Mouse (Mus musculus) heart, embryonic 16.5 days (tissue): ENCODE measurements around the gene Spire2. TPM values are rescaled to one million over a fixed set of nuclear protein-coding genes. Genes with fewer than 3 reads are reported as not detected.

Experiments used
- ATAC-seq: fragments of 200-750 bp; cut with Nextera tagmentation; replicated peaks from 2 replicates; pipeline ENCODE4 v1.8.0; 2017; ENCODE audit warnings: moderate number of reproducible peaks; ENCODE audit not compliant: insufficient read depth, low FRiP score; ENCODE audit errors: extremely low read depth
- H3K27ac ChIP-seq: fragments of 300-500 bp; sonication (generic); 2 replicates; pipeline ENCODE4 v1.5.1; 2014; ENCODE audit warnings: mild to moderate bottlenecking, low read length, control low read depth, moderate library complexity
- H3K27me3 ChIP-seq: fragments of 300-500 bp; sonication (generic); 2 replicates; pipeline ENCODE4 v1.6.1; 2014; ENCODE audit warnings: low read length, mixed read lengths; ENCODE audit not compliant: control insufficient read depth, insufficient read depth
- H3K36me3 ChIP-seq: fragments of 300-500 bp; sonication (generic); 2 replicates; pipeline ENCODE4 v1.6.1; 2014; ENCODE audit not compliant: control insufficient read depth, insufficient read depth
- H3K4me1 ChIP-seq: fragments of 300-500 bp; sonication (generic); 2 replicates; pipeline ENCODE4 v1.6.1; 2014; ENCODE audit warnings: low read length, mixed read lengths; ENCODE audit not compliant: control insufficient read depth, insufficient read depth
- H3K4me2 ChIP-seq: fragments of 300-500 bp; sonication (generic); 2 replicates; pipeline ENCODE4 v1.6.1; 2014; ENCODE audit warnings: low read depth, mild to moderate bottlenecking, control low read depth, low read length
- H3K4me3 ChIP-seq: fragments of 300-500 bp; sonication (generic); 2 replicates; pipeline ENCODE4 v1.5.1; 2014; ENCODE audit warnings: mild to moderate bottlenecking, control low read depth, low read length
- H3K9ac ChIP-seq: fragments of 300-500 bp; sonication (generic); 2 replicates; pipeline ENCODE4 v1.6.1; 2014; ENCODE audit warnings: low read length, control low read depth
- H3K9me3 ChIP-seq: fragments of 300-500 bp; sonication (generic); replicated peaks from 2 replicates; pipeline ENCODE4 v1.6.1; 2016; ENCODE audit warnings: low read length; ENCODE audit not compliant: control insufficient read depth
- WGBS: fragments of 180-500 bp; shearing (Covaris S2); extraction: QIAGEN DNeasy Blood & Tissue Kit; methylation state at CpG from one replicate; pipeline ENCODE4 v1.1.7; 2014; 5-methylcytosine and 5-hydroxymethylcytosine counted together
- polyA plus RNA-seq: library from polyadenylated mRNA; unstranded; fragments of >200 nt; fragmentation: Nextera tagmentation; extraction: Ambion mirVana; gene quantifications from 2 replicates; pipeline ENCODE4 v1.2.1, GENCODE M21; 2015

The Spire2 gene
- polyA plus RNA-seq, 1 experiment from 2014 or later = 0.79 TPM

GRCm38 (mm10) chr8:123330701-123331100, 1.8 kb upstream of the Spire2 start:
- no peaks in the 10 kb centered on the region for H3K36me3 ChIP-seq
- H3K4me1 ChIP-seq = peaks cover 7% of the 10 kb centered on the region; the same call in 1 of the 2 replicates
- H3K27ac ChIP-seq = no peak overlapping the region
- H3K4me2 ChIP-seq = no peak overlapping the region
- ATAC-seq = no peak
- H3K9me3 ChIP-seq = no peaks in the 10 kb centered on the region
- no peak overlapping the region for H3K4me3 ChIP-seq
- 59% methylated on average over 6 of the region's 6 CpGs for WGBS
- H3K9ac ChIP-seq = no peak overlapping the region
- H3K27me3 ChIP-seq = peaks cover 12% of the 10 kb centered on the region

- Histone ChIP-seq H3K36me3 (no peaks in the 10 kb centered on the region), H3K4me1 (peaks cover 7% of the 10 kb centered on the region; the same call in 1 of the 2 replicates), H3K9me3 (no peaks in the 10 kb centered on the region), H3K4me3 (no peak overlapping the region), H3K9ac (no peak overlapping the region), H3K4me2 (no peak overlapping the region), H3K27me3 (peaks cover 12% of the 10 kb centered on the region), H3K27ac (no peak overlapping the region)
- 40% methylated on average over 2 of the region's 2 CpGs for WGBS
- no peak for ATAC-seq
Measured at GRCm38 (mm10) chr8:123331301-123331700, 1.2 kb upstream of the Spire2 start.

GRCm38 (mm10) chr8:123331810-123332209, 703 bp upstream of the Spire2 start:
- 17% methylated on average over 8 of the region's 8 CpGs for WGBS
- no peak overlapping the region for H3K27ac ChIP-seq
- no peak for ATAC-seq
- H3K4me1 ChIP-seq = peaks cover 7% of the 10 kb centered on the region; the same call in 1 of the 2 replicates
- no peaks in the 10 kb centered on the region for H3K9me3 ChIP-seq
- H3K27me3 ChIP-seq = peaks cover 12% of the 10 kb centered on the region
- H3K4me2 ChIP-seq = peak overlapping the region; percentile 96
- H3K4me3 ChIP-seq = no peak overlapping the region; the same call in 1 of the 2 replicates
- no peaks in the 10 kb centered on the region for H3K36me3 ChIP-seq
- no peak overlapping the region for H3K9ac ChIP-seq

- Histone ChIP-seq H3K9ac (peak overlapping the region; percentile 53), H3K27ac (no peak overlapping the region), H3K4me3 (peak overlapping the region; percentile 68), H3K9me3 (no peaks in the 10 kb centered on the region), H3K36me3 (no peaks in the 10 kb centered on the region), H3K4me1 (peaks cover 7% of the 10 kb centered on the region; the same call in 1 of the 2 replicates), H3K27me3 (peaks cover 12% of the 10 kb centered on the region), H3K4me2 (peak overlapping the region; percentile 96)
- ATAC-seq = no peak
- 8% methylated on average over 21 of the region's 21 CpGs for WGBS
Measured at GRCm38 (mm10) chr8:123333091-123333587, 626 bp downstream of the Spire2 start.

- WGBS = 8% methylated on average over 7 of the region's 7 CpGs
- Histone ChIP-seq H3K4me3 (no peak overlapping the region), H3K36me3 (no peaks in the 10 kb centered on the region), H3K9ac (no peak overlapping the region), H3K4me1 (peaks cover 7% of the 10 kb centered on the region; the same call in 1 of the 2 replicates), H3K9me3 (no peaks in the 10 kb centered on the region), H3K4me2 (no peak overlapping the region), H3K27ac (no peak overlapping the region), H3K27me3 (peaks cover 12% of the 10 kb centered on the region)
- ATAC-seq = no peak
Measured at GRCm38 (mm10) chr8:123333864-123334263, 1.4 kb downstream of the Spire2 start.

- ATAC-seq = no peak
- H3K4me3 ChIP-seq = no peak overlapping the region
- H3K4me1 ChIP-seq = peaks cover 7% of the 10 kb centered on the region; the same call in 1 of the 2 replicates
- H3K36me3 ChIP-seq = no peaks in the 10 kb centered on the region
- 17% methylated on average over 1 of the region's 1 CpGs for WGBS
- H3K27me3 ChIP-seq = peaks cover 12% of the 10 kb centered on the region
- H3K9ac ChIP-seq = no peak overlapping the region
- H3K4me2 ChIP-seq = no peak overlapping the region
- no peak overlapping the region for H3K27ac ChIP-seq
- H3K9me3 ChIP-seq = no peaks in the 10 kb centered on the region
Measured at GRCm38 (mm10) chr8:123334467-123334866, 2.0 kb downstream of the Spire2 start.

GRCm38 (mm10) chr8:123337475-123337874, 5.0 kb downstream of the Spire2 start:
- H3K27ac ChIP-seq = no peak overlapping the region
- H3K36me3 ChIP-seq = no peaks in the 10 kb centered on the region
- H3K27me3 ChIP-seq = peaks cover 12% of the 10 kb centered on the region
- WGBS = 77% methylated on average over 3 of the region's 3 CpGs
- 0 out of 2 replicates have a peak, but pooled peaks cover 2% of the 10 kb centered on the region for H3K9me3 ChIP-seq
- no peak overlapping the region for H3K9ac ChIP-seq
- H3K4me2 ChIP-seq = no peak overlapping the region
- H3K4me3 ChIP-seq = no peak overlapping the region
- ATAC-seq = no peak
- H3K4me1 ChIP-seq = peaks cover 7% of the 10 kb centered on the region; the same call in 1 of the 2 replicates

- H3K27me3 ChIP-seq = no peaks in the 10 kb centered on the region; the same call in 1 of the 2 replicates
- no peak overlapping the region for H3K9ac ChIP-seq
- no peaks in the 10 kb centered on the region for H3K36me3 ChIP-seq
- WGBS = 93% methylated on average over 4 of the region's 4 CpGs
- ATAC-seq = no peak
- no peak overlapping the region for H3K4me3 ChIP-seq
- 0 out of 2 replicates have a peak, but pooled peaks cover 2% of the 10 kb centered on the region for H3K9me3 ChIP-seq
- H3K4me2 ChIP-seq = no peak overlapping the region
- no peak overlapping the region for H3K27ac ChIP-seq
- peaks cover 8% of the 10 kb centered on the region for H3K4me1 ChIP-seq
Measured at GRCm38 (mm10) chr8:123340071-123340470, 7.6 kb downstream of the Spire2 start.

- H3K4me2 ChIP-seq = no peak overlapping the region
- peaks cover 8% of the 10 kb centered on the region for H3K4me1 ChIP-seq
Measured at GRCm38 (mm10) chr8:123341040-123342015, 8.8 kb downstream of the Spire2 start.

More at GRCm38 (mm10) chr8:123341040-123342015, 8.8 kb downstream of the Spire2 start:
- Histone ChIP-seq H3K36me3 (no peaks in the 10 kb centered on the region), H3K27ac (no peak overlapping the region), H3K4me3 (no peak overlapping the region), H3K9ac (no peak overlapping the region), H3K9me3 (0 out of 2 replicates have a peak, but pooled peaks cover 2% of the 10 kb centered on the region), H3K27me3 (no peaks in the 10 kb centered on the region)
- ATAC-seq = no peak
- WGBS = 72% methylated on average over 27 of the region's 27 CpGs
